Mouse (Mus musculus) heart, postnatal 0 days (tissue): ENCODE measurements at regions not wholly inside any gene's neighbourhood (a gene's known extent, or its start where the extent isn't known, plus 50 kb on each side); places are given as distances from the start of the nearest gene placed in this dataset.

Experiments
- CTCF ChIP-seq: IDR thresholded peaks from 2 replicates; pipeline ENCODE4 v1.5.1; 2016; ENCODE audit warnings: antibody characterized with exemption, control low read depth, low read depth
- EP300 ChIP-seq: IDR thresholded peaks from 2 replicates; pipeline ENCODE4 v1.6.1; 2016; ENCODE audit warnings: antibody characterized with exemption, low read depth

DNA sequence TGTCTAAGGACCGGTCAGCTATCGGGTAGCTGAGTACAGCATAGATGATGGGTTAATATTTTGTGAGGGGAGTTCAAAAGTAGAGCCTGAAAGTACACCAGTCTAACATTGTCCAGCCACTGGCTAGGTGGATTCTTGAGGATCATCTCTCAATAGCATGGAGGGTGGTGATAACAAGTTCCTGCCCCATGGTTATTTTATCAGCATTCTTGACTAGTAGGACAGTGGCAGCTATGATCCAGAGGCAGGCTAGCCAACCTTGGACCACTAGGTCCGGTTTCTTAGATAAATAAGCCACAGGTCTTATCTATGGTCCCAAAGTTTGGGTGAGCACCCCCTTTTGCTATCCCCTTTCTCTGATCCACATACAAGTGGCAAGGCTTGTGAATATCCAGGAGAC is 62.0 kb upstream of the Wdr75 start:
- TF ChIP-seq CTCF (no peak), EP300 (no peak)
